Mouse (Mus musculus) heart, embryonic 16.5 days (tissue): ENCODE measurements around the gene Ptprcap. TPM values are rescaled to one million over a fixed set of nuclear protein-coding genes. Genes with fewer than 3 reads are reported as not detected.

ENCODE experiments used
- ATAC-seq: fragments of 200-750 bp; cut with Nextera tagmentation; replicated peaks from 2 replicates; pipeline ENCODE4 v1.8.0; 2017; ENCODE audit warnings: moderate number of reproducible peaks; ENCODE audit not compliant: insufficient read depth, low FRiP score; ENCODE audit errors: extremely low read depth
- H3K27ac ChIP-seq: fragments of 300-500 bp; sonication (generic); 2 replicates; pipeline ENCODE4 v1.5.1; 2014; ENCODE audit warnings: mild to moderate bottlenecking, low read length, control low read depth, moderate library complexity
- H3K27me3 ChIP-seq: fragments of 300-500 bp; sonication (generic); 2 replicates; pipeline ENCODE4 v1.6.1; 2014; ENCODE audit warnings: low read length, mixed read lengths; ENCODE audit not compliant: control insufficient read depth, insufficient read depth
- H3K36me3 ChIP-seq: fragments of 300-500 bp; sonication (generic); 2 replicates; pipeline ENCODE4 v1.6.1; 2014; ENCODE audit not compliant: control insufficient read depth, insufficient read depth
- H3K4me1 ChIP-seq: fragments of 300-500 bp; sonication (generic); 2 replicates; pipeline ENCODE4 v1.6.1; 2014; ENCODE audit warnings: low read length, mixed read lengths; ENCODE audit not compliant: control insufficient read depth, insufficient read depth
- H3K4me2 ChIP-seq: fragments of 300-500 bp; sonication (generic); 2 replicates; pipeline ENCODE4 v1.6.1; 2014; ENCODE audit warnings: low read depth, mild to moderate bottlenecking, control low read depth, low read length
- H3K4me3 ChIP-seq: fragments of 300-500 bp; sonication (generic); 2 replicates; pipeline ENCODE4 v1.5.1; 2014; ENCODE audit warnings: mild to moderate bottlenecking, control low read depth, low read length
- H3K9ac ChIP-seq: fragments of 300-500 bp; sonication (generic); 2 replicates; pipeline ENCODE4 v1.6.1; 2014; ENCODE audit warnings: low read length, control low read depth
- H3K9me3 ChIP-seq: fragments of 300-500 bp; sonication (generic); replicated peaks from 2 replicates; pipeline ENCODE4 v1.6.1; 2016; ENCODE audit warnings: low read length; ENCODE audit not compliant: control insufficient read depth
- WGBS: fragments of 180-500 bp; shearing (Covaris S2); extraction: QIAGEN DNeasy Blood & Tissue Kit; methylation state at CpG from one replicate; pipeline ENCODE4 v1.1.7; 2014; 5-methylcytosine and 5-hydroxymethylcytosine counted together
- polyA plus RNA-seq: library from polyadenylated mRNA; unstranded; fragments of >200 nt; fragmentation: Nextera tagmentation; extraction: Ambion mirVana; gene quantifications from 2 replicates; pipeline ENCODE4 v1.2.1, GENCODE M21; 2015

The Ptprcap gene
- polyA plus RNA-seq, 1 experiment from 2014 or later: 71.1 TPM

GRCm38 (mm10) chr19:4203148-4203547 is 49.7 kb downstream of the Ptprcap start:
- no peak for ATAC-seq
- Histone ChIP-seq H3K4me1 (peaks cover 24% of the 10 kb centered on the region), H3K27ac (no peak overlapping the region), H3K36me3 (0 out of 2 replicates have a peak, but pooled peaks cover 5% of the 10 kb centered on the region), H3K27me3 (peaks cover 5% of the 10 kb centered on the region; the same call in 1 of the 2 replicates), H3K9me3 (no peaks in the 10 kb centered on the region), H3K4me2 (no peak overlapping the region), H3K9ac (no peak overlapping the region), H3K4me3 (no peak overlapping the region)
- WGBS: 71% methylated on average over 3 of the region's 3 CpGs

DNA sequence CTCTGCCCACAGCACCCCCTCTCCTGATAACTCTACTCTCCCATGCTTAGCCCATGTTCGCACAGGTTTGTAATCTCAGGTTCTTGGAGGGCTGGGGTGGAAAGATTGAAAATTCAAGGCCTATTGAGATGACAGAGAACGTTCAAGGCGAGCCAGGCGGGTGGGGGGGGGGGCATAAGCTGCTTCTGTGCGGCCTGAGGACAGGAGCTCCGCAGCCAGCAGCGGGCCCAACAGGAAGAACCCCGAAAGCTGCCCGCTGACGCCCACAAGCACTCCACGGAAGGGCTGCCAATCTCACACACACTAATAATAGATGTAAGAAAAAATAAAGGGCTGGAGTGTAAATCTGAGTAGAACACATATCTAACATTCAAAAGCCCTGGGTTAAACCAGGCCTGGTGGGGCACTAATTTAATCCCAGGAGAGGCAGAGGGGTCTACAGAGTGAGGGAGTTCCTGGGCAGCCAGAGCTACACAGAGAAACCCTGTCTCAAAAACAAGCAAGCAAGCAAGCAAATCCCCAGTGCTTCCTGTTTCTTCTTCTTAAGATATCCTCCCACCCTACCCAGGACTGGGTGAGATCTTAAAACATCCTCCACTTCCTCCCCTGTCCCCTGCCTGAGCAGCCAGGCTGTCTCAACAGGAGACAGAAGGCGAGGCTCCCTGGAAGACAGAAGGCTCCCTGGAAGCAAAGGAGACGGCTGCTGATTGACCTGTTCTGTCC is 50.4 kb downstream of the Ptprcap start:
- Histone ChIP-seq H3K9ac (0 out of 2 replicates have a peak overlapping the region, but pooled peaks have one; percentile 5), H3K27me3 (peaks cover 5% of the 10 kb centered on the region; the same call in 1 of the 2 replicates), H3K36me3 (0 out of 2 replicates have a peak, but pooled peaks cover 5% of the 10 kb centered on the region), H3K27ac (peak overlapping the region; percentile 51), H3K4me3 (no peak overlapping the region), H3K9me3 (no peaks in the 10 kb centered on the region), H3K4me2 (no peak overlapping the region), H3K4me1 (peaks cover 24% of the 10 kb centered on the region)
- ATAC-seq: no peak
- 50% methylated on average over 13 of the region's 13 CpGs for WGBS

DNA sequence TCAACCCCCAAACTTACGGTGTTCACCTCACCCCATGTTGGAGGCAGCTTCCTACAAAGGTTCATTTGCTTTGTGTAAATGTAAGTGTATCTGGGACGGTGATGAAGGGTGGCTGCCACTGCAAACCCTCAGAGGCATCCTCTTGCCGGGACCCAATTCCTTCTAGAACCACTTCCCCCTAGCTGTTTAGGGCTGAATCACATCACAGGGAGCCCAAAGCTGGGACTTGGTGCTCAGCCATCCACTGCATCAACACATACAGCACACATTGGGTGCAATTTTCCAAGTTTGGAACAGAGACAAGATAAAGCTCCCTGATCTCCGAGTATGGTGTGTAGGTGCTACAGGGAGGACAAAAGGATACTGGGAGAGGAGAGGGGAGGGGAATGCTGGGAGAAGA is 51.5 kb downstream of the Ptprcap start:
- Histone ChIP-seq H3K4me3 (no peak overlapping the region), H3K27me3 (peaks cover 7% of the 10 kb centered on the region; the same call in 1 of the 2 replicates), H3K4me1 (peaks cover 24% of the 10 kb centered on the region), H3K27ac (no peak overlapping the region), H3K36me3 (0 out of 2 replicates have a peak, but pooled peaks cover 2% of the 10 kb centered on the region), H3K9ac (no peak overlapping the region), H3K9me3 (no peaks in the 10 kb centered on the region), H3K4me2 (no peak overlapping the region)
- no peak for ATAC-seq
- 47% methylated on average over 4 of the region's 4 CpGs for WGBS

Other genes with a start within 250 kb of the Ptprcap start
- gene Tcirg1, start 246.5 kb upstream of the Ptprcap start, polyA plus RNA-seq: 31.0 and 32.3 TPM in 2 replicates
- gene Ndufs8, start 240.8 kb upstream of the Ptprcap start, polyA plus RNA-seq: 466 and 487 TPM in 2 replicates
- gene Aldh3b1, start 223.8 kb upstream of the Ptprcap start, polyA plus RNA-seq: 2.6 and 3.7 TPM in 2 replicates
- 19.8 TPM in 2 replicates for gene Unc93b1, start 218.4 kb upstream of the Ptprcap start, polyA plus RNA-seq
- gene Aldh3b3, start 195.0 kb upstream of the Ptprcap start, polyA plus RNA-seq: not detected in 2 replicates
- gene Aldh3b2, start 181.3 kb upstream of the Ptprcap start, polyA plus RNA-seq: 0.21 and 0.47 TPM in 2 replicates
- 13.0 and 13.3 TPM in 2 replicates for gene Acy3, start 167.0 kb upstream of the Ptprcap start, polyA plus RNA-seq
- not detected in 2 replicates for gene Tbx10, start 160.9 kb upstream of the Ptprcap start, polyA plus RNA-seq
- gene Nudt8, start 153.0 kb upstream of the Ptprcap start, polyA plus RNA-seq: 67.8 and 75.1 TPM in 2 replicates
- 6.2 TPM in 2 replicates for gene Gm49405, start 153.0 kb upstream of the Ptprcap start, polyA plus RNA-seq
- 84.9 and 90.6 TPM in 2 replicates for gene Doc2g, start 150.3 kb upstream of the Ptprcap start, polyA plus RNA-seq
- 618 and 661 TPM in 2 replicates for gene Ndufv1, start 140.8 kb upstream of the Ptprcap start, polyA plus RNA-seq
- gene Gstp1, start 115.6 kb upstream of the Ptprcap start, polyA plus RNA-seq: 378 and 420 TPM in 2 replicates
- gene Gstp2, start 107.6 kb upstream of the Ptprcap start, polyA plus RNA-seq: 8.0 and 18.4 TPM in 2 replicates
- gene Gstp3, start 94.0 kb upstream of the Ptprcap start, polyA plus RNA-seq: 0.51 and 0.80 TPM in 2 replicates
- not detected in 2 replicates for gene Cabp2, start 72.0 kb upstream of the Ptprcap start, polyA plus RNA-seq
- gene Cdk2ap2, start 56.4 kb upstream of the Ptprcap start, polyA plus RNA-seq: 86.0 and 86.2 TPM in 2 replicates
- gene Pitpnm1, start 53.6 kb upstream of the Ptprcap start, polyA plus RNA-seq: 27.7 and 29.4 TPM in 2 replicates
- gene Aip, start 27.7 kb upstream of the Ptprcap start, polyA plus RNA-seq: 87.5 and 88.6 TPM in 2 replicates
- gene Gpr152, start 13.8 kb upstream of the Ptprcap start, polyA plus RNA-seq: not detected in 2 replicates
- 0.11 TPM in 1 of 2 replicates, not detected in the other for gene Cabp4, start 9.6 kb upstream of the Ptprcap start, polyA plus RNA-seq
- gene Coro1b, start 5.0 kb upstream of the Ptprcap start, polyA plus RNA-seq: 133 and 134 TPM in 2 replicates
- gene Rps6kb2, start 9.8 kb downstream of the Ptprcap start, polyA plus RNA-seq: 47.4 and 48.7 TPM in 2 replicates
- 15.9 and 17.5 TPM in 2 replicates for gene Carns1, start 21.9 kb downstream of the Ptprcap start, polyA plus RNA-seq
- gene Tbc1d10c, start 37.7 kb downstream of the Ptprcap start, polyA plus RNA-seq: 10.8 and 26.5 TPM in 2 replicates
- 813 and 866 TPM in 2 replicates for gene Ppp1ca, start 38.5 kb downstream of the Ptprcap start, polyA plus RNA-seq
- gene Rad9a, start 48.1 kb downstream of the Ptprcap start, polyA plus RNA-seq: 19.9 and 21.1 TPM in 2 replicates
- gene Clcf1, start 60.6 kb downstream of the Ptprcap start, polyA plus RNA-seq: 1.5 and 1.7 TPM in 2 replicates
- not detected in 2 replicates for gene AC109138.7, start 60.8 kb downstream of the Ptprcap start, polyA plus RNA-seq
- 22.6 and 24.9 TPM in 2 replicates for gene Pold4, start 78.3 kb downstream of the Ptprcap start, polyA plus RNA-seq
- 8.3 and 11.6 TPM in 2 replicates for gene Ssh3, start 115.6 kb downstream of the Ptprcap start, polyA plus RNA-seq
- 1.4 and 2.4 TPM in 2 replicates for gene Ankrd13d, start 129.5 kb downstream of the Ptprcap start, polyA plus RNA-seq
- 11.8 and 15.5 TPM in 2 replicates for gene Grk2, start 152.6 kb downstream of the Ptprcap start, polyA plus RNA-seq
- gene Kdm2a, start 244.7 kb downstream of the Ptprcap start, polyA plus RNA-seq: 31.9 and 35.9 TPM in 2 replicates